Mouse (Mus musculus) left cerebral cortex, postnatal 10 days (tissue): ENCODE results near the gene Amh. TPM values are rescaled to one million over a fixed set of nuclear protein-coding genes. Genes with fewer than 3 reads are reported as not detected.
"Not testable (repeated sequence)": the region's sequence is repeated elsewhere in the genome, so short reads cannot be mapped to it uniquely, and the experiment has no call there.

ENCODE experiments used
- DNase-seq, 2 experiments: peaks; one replicate each; pipeline ENCODE4 v3.0.0; 2021 to 2022; ENCODE audit warnings: low spot score in 2 of 2, mixed read lengths in 1 of 2; ENCODE audit errors: extremely low spot score in 1 of 2
- intact Hi-C: fragments of 180-260 bp; cut with DNase I; formaldehyde crosslinking; loops from one replicate; pipeline ENCODE4 v1.15.1; 2025
- total RNA-seq, 2 experiments: library from RNA; stranded (reverse); gene quantifications; 2 replicates each; pipeline ENCODE4 v1.2.3; 2021

Gene Amh
- total RNA-seq, 2 experiments from 2014 or later = 1.7 to 2.0 TPM

GRCm38 (mm10) chr10:80819406-80819805 lies 14.4 kb downstream of the Amh start:
- intact Hi-C loops = loop anchor here (5.0 kb wide), 1 partner anchor 178 kb away; no protein-coding TSS in a partner anchor
- DNase-seq = no peak

GRCm38 (mm10) chr10:80821991-80822390 lies 16.9 kb downstream of the Amh start:
- intact Hi-C loops = loop anchor here (2.0 kb wide), 1 partner anchor 59 kb away; no protein-coding TSS in a partner anchor
- no peak for DNase-seq

- intact Hi-C loops = loop anchor here (2.0 kb wide), 1 partner anchor 58 kb away; no protein-coding TSS in a partner anchor
- DNase-seq = no peak
Measured at GRCm38 (mm10) chr10:80822528-80822927, 17.5 kb downstream of the Amh start.

DNA sequence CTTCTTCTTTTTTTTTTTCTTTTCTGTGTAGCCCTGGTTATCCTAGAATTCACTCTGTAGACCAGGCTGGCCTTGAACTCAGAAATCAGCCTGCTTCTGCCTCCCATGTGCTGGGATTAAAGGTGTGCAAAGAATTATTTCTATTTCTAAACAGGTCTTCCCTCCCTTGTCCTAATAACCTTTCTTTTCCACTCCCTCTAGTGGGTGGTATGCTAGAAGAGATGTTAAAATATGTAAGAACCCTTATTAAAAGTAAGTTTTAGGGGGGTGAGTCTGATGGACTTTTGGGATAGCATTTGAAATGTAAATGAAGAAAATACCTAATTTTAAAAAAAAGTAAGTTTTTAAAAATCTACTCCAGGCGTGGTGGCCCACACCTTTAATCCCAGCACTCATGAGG lies 18.3 kb downstream of the Amh start:
- intact Hi-C loops = loop anchor here (2.0 kb wide), 1 partner anchor 57 kb away; no protein-coding TSS in a partner anchor
- no peak for DNase-seq

GRCm38 (mm10) chr10:80823847-80824643 lies 19.0 kb downstream of the Amh start:
- DNase-seq = no peak
- intact Hi-C loops = loop anchor here (2.0 kb wide), 1 partner anchor 57 kb away; no protein-coding TSS in a partner anchor

DNA sequence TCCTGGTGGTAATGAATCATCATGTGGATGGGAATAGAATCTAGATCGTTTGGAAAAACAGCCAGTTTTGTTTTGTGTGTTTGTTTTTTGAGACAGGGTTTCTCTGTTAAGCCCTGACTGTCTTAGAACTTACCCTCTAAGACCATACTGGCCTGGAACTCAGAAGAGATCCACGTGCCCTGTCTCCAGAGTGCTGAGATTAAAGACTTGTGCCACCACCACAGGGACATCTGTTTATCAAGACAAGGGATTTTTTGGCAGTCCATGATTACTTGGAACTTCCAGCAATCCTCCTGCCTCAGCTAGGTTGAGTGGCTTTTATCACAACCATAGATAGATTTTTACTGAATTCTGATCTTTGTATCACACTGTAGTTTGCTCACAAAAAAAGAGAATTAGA lies 19.8 kb downstream of the Amh start:
- DNase-seq = no peak
- intact Hi-C loops = no loop called here

GRCm38 (mm10) chr10:80826151-80827062 lies 21.4 kb downstream of the Amh start, which contains the start of gene Oaz1:
Gene Oaz1, plus strand, starts transcription at chr10:80826656.
- intact Hi-C loops = no loop called here
- DNase-seq = peak; percentile 99

DNA sequence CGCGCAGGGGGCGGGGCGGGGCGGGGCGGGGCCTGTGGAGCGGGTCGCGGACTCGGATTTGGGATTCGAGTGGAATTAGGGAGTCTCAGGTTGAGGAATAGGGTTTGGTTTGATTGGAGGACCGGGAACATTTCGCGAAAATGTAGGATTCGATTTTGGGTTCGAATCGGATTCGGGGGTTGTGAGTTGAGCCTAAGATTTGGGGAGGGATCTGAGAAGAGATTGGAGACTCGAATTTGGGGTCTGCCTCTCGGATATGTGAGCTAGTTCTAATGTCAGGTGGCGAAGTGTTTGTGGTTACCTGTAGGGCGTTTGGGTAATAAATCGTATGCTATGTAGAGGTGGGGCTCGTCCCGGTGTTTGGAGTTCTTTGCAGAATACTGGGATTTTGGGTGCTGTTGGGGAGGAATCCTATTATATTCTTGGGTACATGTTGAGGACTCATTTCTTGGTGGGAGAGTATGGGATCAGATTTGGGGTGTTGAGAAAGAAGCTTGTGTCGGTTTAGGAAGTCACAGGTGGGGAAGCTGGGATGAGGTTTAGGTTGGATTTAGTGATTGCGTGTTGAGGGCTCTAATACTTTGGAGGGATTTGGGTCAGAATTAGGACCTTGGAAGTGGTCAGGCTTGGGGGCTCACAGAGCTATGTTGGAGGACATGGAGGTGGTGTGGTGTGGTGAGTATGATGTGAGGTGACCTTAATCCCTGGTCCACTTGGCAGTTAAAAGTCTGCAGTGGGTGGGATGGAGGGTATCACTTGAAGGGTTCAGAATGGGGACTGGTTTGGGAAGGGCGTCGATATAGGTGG lies 22.2 kb downstream of the Amh start:
- intact Hi-C loops = no loop called here
- DNase-seq = no peak

DNA sequence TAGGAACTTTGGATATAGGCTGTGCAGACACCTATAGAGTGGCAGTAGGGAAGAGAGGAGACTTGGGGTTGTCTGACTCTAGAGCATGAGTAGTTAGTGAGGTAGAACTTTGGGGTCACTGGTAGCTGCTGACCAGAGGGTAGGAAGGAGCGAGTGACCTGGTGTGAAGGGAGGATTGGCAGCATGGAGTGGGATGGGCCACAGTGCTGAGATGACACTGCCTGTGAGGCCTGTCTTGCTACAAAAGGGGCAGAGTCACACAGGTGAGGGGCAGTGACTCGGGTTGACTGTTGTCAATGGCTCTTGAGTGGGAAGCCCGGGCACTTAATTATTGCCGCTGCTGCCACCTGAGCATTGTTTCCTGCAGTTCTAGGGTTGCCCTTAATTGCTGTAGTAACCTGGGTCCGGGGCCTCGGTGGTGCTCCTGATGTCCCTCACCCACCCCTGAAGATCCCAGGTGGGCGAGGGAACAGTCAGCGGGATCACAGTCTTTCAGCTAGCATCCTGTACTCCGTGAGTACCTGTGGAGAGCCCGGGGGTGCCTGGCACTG lies 22.9 kb downstream of the Amh start:
- DNase-seq = no peak
- intact Hi-C loops = no loop called here

- DNase-seq, intact Hi-C loops: not testable (repeated sequence)
Measured at GRCm38 (mm10) chr10:80828587-80828986, 23.5 kb downstream of the Amh start.

DNA sequence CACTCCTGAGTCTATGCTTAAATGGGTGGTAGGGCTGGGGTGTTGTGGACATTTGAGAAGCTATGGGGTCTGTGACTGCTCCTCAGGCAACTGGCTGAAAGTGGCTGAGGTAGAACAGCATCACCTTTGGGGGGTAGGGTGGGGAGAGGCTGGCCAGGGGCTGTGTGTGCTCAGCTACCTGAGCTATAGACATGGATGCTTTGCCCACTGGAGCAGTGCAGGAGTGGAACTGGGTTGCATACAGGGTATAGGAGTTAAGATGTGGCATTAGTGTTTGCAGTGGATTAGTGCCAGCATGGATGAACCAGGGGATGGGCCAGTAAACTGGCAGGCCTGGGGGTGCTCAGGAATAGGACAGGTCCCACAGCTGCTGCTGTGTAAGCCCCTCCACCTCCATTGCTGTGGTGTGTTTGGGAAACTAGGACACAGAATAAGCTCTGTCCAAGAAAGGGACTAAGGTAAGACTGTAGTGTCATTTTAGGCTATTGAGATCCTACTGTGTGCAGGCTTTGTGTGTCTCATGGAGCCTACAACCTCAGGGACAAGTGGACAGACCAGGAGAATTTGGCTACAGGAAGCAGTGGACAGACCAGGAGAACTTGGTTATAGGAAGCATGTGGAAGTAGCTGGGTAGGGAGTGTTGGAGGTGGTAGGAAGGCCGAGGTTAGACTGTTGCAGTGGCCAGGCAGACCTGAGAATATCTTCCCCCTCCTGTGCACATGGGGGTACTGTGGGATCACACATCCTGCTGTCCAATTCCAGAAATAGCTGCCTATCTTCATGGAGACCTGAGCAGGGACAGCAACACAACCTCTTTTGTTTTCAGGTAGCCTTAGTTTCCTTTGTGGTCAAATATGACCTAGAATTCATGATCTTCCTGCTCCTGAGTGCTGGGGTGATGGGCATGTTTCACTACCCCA lies 24.6 kb downstream of the Amh start:
- intact Hi-C loops = no loop called here
- no peak for DNase-seq

- intact Hi-C loops = no loop called here
- peak in 1 of 2 experiments; percentile 82 for DNase-seq
Measured at GRCm38 (mm10) chr10:80831136-80831535, 26.1 kb downstream of the Amh start.

DNA sequence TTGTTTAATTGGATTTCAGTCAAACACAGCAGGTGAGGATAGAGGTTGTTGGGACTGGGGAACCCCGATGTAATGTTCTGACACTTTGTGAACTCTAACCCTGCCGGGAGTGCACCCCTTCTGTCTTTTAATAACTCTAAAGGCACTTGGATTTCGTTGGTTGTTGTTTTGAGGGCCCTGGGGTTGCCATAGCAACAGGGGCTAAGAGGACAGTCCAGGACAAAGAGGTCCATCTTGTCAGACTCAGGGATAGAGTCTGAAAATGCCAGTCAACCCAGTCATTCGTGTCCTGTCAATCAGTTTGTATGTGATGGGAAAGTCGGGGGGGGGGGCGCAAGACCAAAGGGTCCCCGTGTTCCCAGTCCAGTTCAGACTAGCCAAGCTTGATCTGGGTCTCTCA lies 27.8 kb downstream of the Amh start:
- DNase-seq = no peak
- intact Hi-C loops = no loop called here

GRCm38 (mm10) chr10:80835617-80836016 lies 30.6 kb downstream of the Amh start:
- no peak for DNase-seq
- intact Hi-C loops = no loop called here

DNA sequence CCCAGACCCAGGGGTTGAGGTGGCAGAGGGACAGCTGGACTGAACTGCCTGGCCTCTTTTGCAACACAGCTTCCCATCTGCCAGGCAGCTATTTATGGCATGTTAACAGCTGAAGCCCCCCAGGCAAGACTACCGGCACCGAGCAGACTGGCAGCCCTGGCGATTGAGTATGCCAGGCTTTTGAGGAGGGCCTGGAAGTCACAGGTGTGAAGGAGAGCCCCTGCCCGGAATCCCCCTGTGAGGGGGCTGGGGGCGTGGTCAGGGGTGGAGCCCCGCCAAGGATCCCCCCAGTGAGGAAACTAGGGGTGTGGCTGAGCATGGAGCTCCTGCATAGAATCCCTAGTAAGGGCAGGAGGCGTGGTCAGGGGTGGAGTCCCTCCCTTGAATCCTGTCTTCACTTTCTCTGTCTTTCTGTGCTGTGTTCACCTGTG lies 31.9 kb downstream of the Amh start:
- intact Hi-C loops = no loop called here

GRCm38 (mm10) chr10:80837827-80838226 lies 32.8 kb downstream of the Amh start:
- intact Hi-C loops = no loop called here

More for the DNA sequence above, 31.9 kb downstream of the Amh start:
- no peak for DNase-seq

DNA sequence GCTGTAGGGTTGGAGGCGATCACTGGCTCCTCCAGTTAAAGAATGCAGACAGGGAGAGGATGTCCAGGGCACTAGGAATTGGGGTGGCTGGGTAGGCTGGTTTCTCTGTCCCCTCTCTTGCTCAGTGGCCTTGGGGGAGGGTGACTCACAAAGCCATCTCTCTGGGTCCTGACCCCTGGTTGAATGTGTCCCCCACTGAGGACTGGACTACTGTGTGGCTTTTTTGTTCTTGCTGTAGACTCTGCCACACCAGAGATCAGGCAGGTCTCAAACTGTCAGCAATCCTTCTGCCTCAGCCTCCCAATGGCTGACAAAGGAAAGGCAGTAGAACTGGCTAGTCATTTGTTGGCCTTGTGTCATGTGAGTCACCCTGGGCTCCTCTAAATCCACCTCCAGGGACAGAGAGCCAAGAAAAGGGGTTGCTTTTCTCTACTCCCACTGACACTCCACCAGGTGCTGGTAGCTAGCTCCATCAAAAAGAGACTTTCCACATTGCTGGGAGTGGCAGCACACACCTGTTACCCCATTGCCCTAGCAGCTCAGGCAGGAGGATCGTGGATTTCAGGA lies 33.4 kb downstream of the Amh start:
- DNase-seq = no peak
- intact Hi-C loops = no loop called here

More at GRCm38 (mm10) chr10:80837827-80838226, 32.8 kb downstream of the Amh start:
- no peak for DNase-seq
